Mouse (Mus musculus) heart, postnatal 25 days (tissue): ENCODE data around the gene Syt3. TPM values are rescaled to one million over a fixed set of nuclear protein-coding genes. Genes with fewer than 3 reads are reported as not detected.

Experiments used
- DNase-seq: peaks from one replicate; pipeline ENCODE4 v3.0.0; 2022; ENCODE audit warnings: low spot score
- intact Hi-C: fragments of 180-260 bp; cut with DNase I; formaldehyde crosslinking; loops from one replicate; pipeline ENCODE4 v1.15.1; 2025
- total RNA-seq, 2 experiments: library from RNA; stranded (reverse); gene quantifications; 2 replicates each; pipeline ENCODE4 v1.2.3; 2021

The Syt3 gene
- total RNA-seq, 2 experiments from 2014 or later, result 1.3 to 2.2 TPM

- intact Hi-C loops, result no loop called here
- no peak for DNase-seq
These were observed 57.8 kb downstream of the Syt3 start for GRCm38 (mm10) chr7:44441648-44442109.

- intact Hi-C loops, result no loop called here
- DNase-seq, result no peak
These were observed 58.5 kb downstream of the Syt3 start for GRCm38 (mm10) chr7:44442407-44442821.

GRCm38 (mm10) chr7:44443268-44444173 lies 59.6 kb downstream of the Syt3 start:
- intact Hi-C loops, result no loop called here
- DNase-seq, result no peak

GRCm38 (mm10) chr7:44444886-44445527 lies 61.1 kb downstream of the Syt3 start:
- DNase-seq, result no peak
- intact Hi-C loops, result no loop called here

GRCm38 (mm10) chr7:44445528-44445923 lies 61.6 kb downstream of the Syt3 start:
- no peak for DNase-seq
- intact Hi-C loops, result no loop called here

- no peak for DNase-seq
- intact Hi-C loops, result loop anchor here (2.0 kb wide), 1 partner anchor 33 kb away; no protein-coding TSS in a partner anchor
These were observed 62.4 kb downstream of the Syt3 start for GRCm38 (mm10) chr7:44446070-44446855.

Other genes with a start within 250 kb of the Syt3 start
- not detected for gene Klk1b16, start 247.3 kb upstream of the Syt3 start, total RNA-seq
- gene Klk1b24, start 195.9 kb upstream of the Syt3 start, total RNA-seq, result not detected
- gene Klk1b3, start 185.9 kb upstream of the Syt3 start, total RNA-seq, result not detected
- gene Klk1b4, start 176.7 kb upstream of the Syt3 start, total RNA-seq, result not detected
- gene Klk1b5, start 168.2 kb upstream of the Syt3 start, total RNA-seq, result not detected
- gene Klk1, start 158.7 kb upstream of the Syt3 start, total RNA-seq, result not detected
- not detected for gene Gm36864, start 147.9 kb upstream of the Syt3 start, total RNA-seq
- gene 1700028J19Rik, start 137.4 kb upstream of the Syt3 start, total RNA-seq, result under 1 TPM; 0.31 to 0.56 TPM
- 10 to 100 TPM; 14.1 to 14.5 TPM for gene 2410002F23Rik, start 137.4 kb upstream of the Syt3 start, total RNA-seq
- not detected for gene Acp4, start 126.7 kb upstream of the Syt3 start, total RNA-seq
- gene Gm15517, start 122.7 kb upstream of the Syt3 start, total RNA-seq, result not detected
- gene Clec11a, start 77.2 kb upstream of the Syt3 start, total RNA-seq, result 1 to 10 TPM in 1 of 2 experiments, under 1 TPM in 1; 0.87 to 1.0 TPM
- 1 to 10 TPM; 1.6 to 2.0 TPM for gene Shank1, start 73.8 kb upstream of the Syt3 start, total RNA-seq
- gene 1700008O03Rik, start 1.7 kb downstream of the Syt3 start, total RNA-seq, result under 1 TPM; 0.28 to 0.62 TPM
- gene Lrrc4b, start 44.9 kb downstream of the Syt3 start, total RNA-seq, result 10 to 100 TPM; 27.9 to 32.7 TPM
- gene Aspdh, start 81.3 kb downstream of the Syt3 start, total RNA-seq, result 1 to 10 TPM in 1 of 2 experiments, under 1 TPM in 1; 0.70 to 1.3 TPM
- gene Josd2, start 83.9 kb downstream of the Syt3 start, total RNA-seq, result 100 to 1,000 TPM; 158 to 161 TPM
- 10 to 100 TPM; 96.9 to 99.6 TPM for gene Emc10, start 112.4 kb downstream of the Syt3 start, total RNA-seq
- gene Fam71e1, start 112.5 kb downstream of the Syt3 start, total RNA-seq, result 1 to 10 TPM; 3.7 to 4.0 TPM
- 10 to 100 TPM; 16.0 to 22.8 TPM for gene Mybpc2, start 140.6 kb downstream of the Syt3 start, total RNA-seq
- under 1 TPM; 0.18 to 0.53 TPM for gene Spib, start 148.0 kb downstream of the Syt3 start, total RNA-seq
- gene Pold1, start 164.7 kb downstream of the Syt3 start, total RNA-seq, result 10 to 100 TPM; 12.5 to 12.8 TPM
- gene Nr1h2, start 169.8 kb downstream of the Syt3 start, total RNA-seq, result 10 to 100 TPM; 40.7 to 48.4 TPM
- gene Napsa, start 188.3 kb downstream of the Syt3 start, total RNA-seq, result under 1 TPM; 0.31 to 0.64 TPM
- gene Kcnc3, start 206.6 kb downstream of the Syt3 start, total RNA-seq, result 1 to 10 TPM; 1.9 to 2.3 TPM